Mouse (Mus musculus): ENCODE measurements around the gene Kif17. TPM values are rescaled to one million over a fixed set of nuclear protein-coding genes. Genes with fewer than 3 reads are reported as not detected.

The Kif17 gene
- polyA plus RNA-seq, 1 experiment from 2014 or later = 0.61 TPM

- 72% methylated on average over 1 of the region's 1 CpGs for WGBS
- DNase-seq (ENCODE audit: low spot score) = no peak
These were observed 97.0 kb downstream of the Kif17 start for GRCm38 (mm10) chr4:138347280-138347679.

DNA sequence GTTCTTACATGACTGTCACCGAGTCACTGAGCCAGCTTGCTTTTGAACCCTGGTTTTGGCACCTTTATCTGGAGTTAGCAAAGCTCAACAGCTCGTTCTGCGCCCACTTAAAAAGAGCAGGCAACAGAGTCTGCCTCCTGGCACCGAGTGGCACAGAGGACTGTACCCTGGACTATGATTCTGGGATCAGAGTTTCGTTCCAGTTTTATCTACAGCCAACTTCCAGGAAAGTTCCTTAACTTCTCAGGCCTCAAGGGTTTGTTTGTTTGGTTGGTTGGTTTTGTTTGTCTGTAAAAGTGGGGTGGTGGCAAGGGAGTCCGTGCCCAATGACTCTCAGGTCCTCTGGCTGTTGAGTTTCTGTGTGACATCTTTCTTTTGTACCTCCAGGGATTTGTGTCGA lies 98.5 kb downstream of the Kif17 start:
- H3K4me3 ChIP-seq (ENCODE audit: low read depth, low read length) = no peak overlapping the region
- no peak overlapping the region for H3K4me2 ChIP-seq (ENCODE audit: low read length)
- ATAC-seq = no peak
- no peak for DNase-seq (ENCODE audit: low spot score)
- no peaks in the 10 kb centered on the region for H3K4me1 ChIP-seq (ENCODE audit: control insufficient read depth, insufficient read depth, low read length)
- H3K27ac ChIP-seq (ENCODE audit: low read depth, low read length) = no peak overlapping the region
- no peak overlapping the region for H3K9ac ChIP-seq (ENCODE audit: low read length)
- no peaks in the 10 kb centered on the region for H3K9me3 ChIP-seq (replicated peaks; ENCODE audit: control insufficient read depth, low read length)
- WGBS = 78% methylated on average over 7 of the region's 7 CpGs
- no peaks in the 10 kb centered on the region for H3K36me3 ChIP-seq (ENCODE audit: control insufficient read depth, insufficient read depth, low read length)
- H3K27me3 ChIP-seq (replicated peaks; ENCODE audit: control insufficient read depth, insufficient read depth, low read length) = no peaks in the 10 kb centered on the region

More at GRCm38 (mm10) chr4:138347280-138347679, 97.0 kb downstream of the Kif17 start:
- Histone ChIP-seq H3K27ac (ENCODE audit: low read depth, low read length) (no peak overlapping the region), H3K4me3 (ENCODE audit: low read depth, low read length) (no peak overlapping the region), H3K4me2 (ENCODE audit: low read length) (no peak overlapping the region), H3K9ac (ENCODE audit: low read length) (no peak overlapping the region), H3K27me3 (replicated peaks; ENCODE audit: control insufficient read depth, insufficient read depth, low read length) (no peaks in the 10 kb centered on the region), H3K36me3 (ENCODE audit: control insufficient read depth, insufficient read depth, low read length) (no peaks in the 10 kb centered on the region), H3K4me1 (ENCODE audit: control insufficient read depth, insufficient read depth, low read length) (no peaks in the 10 kb centered on the region), H3K9me3 (replicated peaks; ENCODE audit: control insufficient read depth, low read length) (no peaks in the 10 kb centered on the region)
- no peak for ATAC-seq

Small RNA genes lying within 50 kb of the gene (microRNA-seq; reads per million reads assigned to microRNA genes)
- not detected for gene Gm27646
- gene Mir7019 = 2.3 reads per million, percentile 13 among the genes with 10 or more reads in this experiment

Other genes with a start within 250 kb of the Kif17 start
- 257 and 277 TPM in 2 replicates for gene Hp1bp3, start 34.1 kb upstream of the Kif17 start, polyA plus RNA-seq (2014; fragmentation: Nextera tagmentation; extraction: Ambion mirVana)
- gene Sh2d5, start within 50 bp of the Kif17 start, polyA plus RNA-seq (2014; fragmentation: Nextera tagmentation; extraction: Ambion mirVana) = 4.0 and 4.6 TPM in 2 replicates
- gene Ddost, start 54.3 kb downstream of the Kif17 start, polyA plus RNA-seq (2014; fragmentation: Nextera tagmentation; extraction: Ambion mirVana) = 182 and 192 TPM in 2 replicates
- gene Pink1, start 75.9 kb downstream of the Kif17 start, polyA plus RNA-seq (2014; fragmentation: Nextera tagmentation; extraction: Ambion mirVana) = 42.2 and 47.6 TPM in 2 replicates
- 2.2 and 2.3 TPM in 2 replicates for gene Cda, start 117.6 kb downstream of the Kif17 start, polyA plus RNA-seq (2014; fragmentation: Nextera tagmentation; extraction: Ambion mirVana)
- gene Fam43b, start 146.1 kb downstream of the Kif17 start, polyA plus RNA-seq (2014; fragmentation: Nextera tagmentation; extraction: Ambion mirVana) = 1.8 and 4.8 TPM in 2 replicates
- 16.2 and 21.9 TPM in 2 replicates for gene Mul1, start 184.2 kb downstream of the Kif17 start, polyA plus RNA-seq (2014; fragmentation: Nextera tagmentation; extraction: Ambion mirVana)
- gene Camk2n1, start 203.9 kb downstream of the Kif17 start, polyA plus RNA-seq (2014; fragmentation: Nextera tagmentation; extraction: Ambion mirVana) = 7.5 and 7.8 TPM in 2 replicates